Mouse (Mus musculus) T-helper 2 cell (primary cell): ENCODE results near the gene Slc36a3.

Source experiments
- in situ Hi-C: fragments of 300-600 bp; cut with MboI, MseI; formaldehyde crosslinking; loops from one replicate; pipeline ENCODE4 v1.15.1; 2025; ENCODE audit warnings: high pct_unique_total_duplicates

The Slc36a3 gene

GRCm38 (mm10) chr11:55151608-55152007 is at the start of gene Slc36a3:
TSS of gene Slc36a3 (minus strand) at chr11:55151708.
- in situ Hi-C loops, result no loop called here

DNA sequence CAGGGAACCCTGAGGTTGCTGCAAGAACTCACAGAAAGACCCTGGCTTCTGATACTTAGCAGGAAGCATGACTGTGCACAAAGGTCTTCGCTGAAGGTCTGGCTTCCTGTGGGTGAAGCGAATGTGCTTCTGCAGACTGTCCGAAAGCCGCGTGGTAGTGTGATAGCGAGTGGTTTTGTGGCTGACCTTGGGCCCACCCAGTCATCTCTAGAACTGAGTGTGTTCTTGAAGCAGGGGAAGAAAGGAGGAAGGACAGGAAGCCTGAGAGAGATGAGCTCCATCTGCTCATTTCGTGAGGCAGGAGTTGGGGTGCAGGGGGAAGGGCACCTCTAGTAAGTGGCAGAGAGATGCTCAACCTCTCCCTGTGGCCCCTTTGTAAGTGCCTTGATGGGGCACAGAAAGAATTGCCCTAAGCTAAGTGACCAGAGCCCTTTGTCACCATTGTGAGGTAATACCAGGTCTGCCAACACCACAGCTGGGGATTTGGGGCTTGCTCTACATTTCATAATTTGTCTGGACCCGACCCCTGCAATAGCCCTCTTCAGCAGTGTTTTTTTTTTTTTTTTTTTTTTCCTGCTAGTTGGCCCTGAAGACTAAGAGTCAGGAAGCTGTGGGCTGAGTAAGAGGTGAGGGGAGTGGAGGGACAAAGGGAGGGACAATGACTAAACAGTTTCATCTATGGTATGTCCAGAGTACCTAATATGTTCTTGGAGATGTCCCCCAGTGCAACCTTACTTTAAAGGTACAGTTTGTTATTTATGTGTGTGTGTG is 46.4 kb upstream of the Slc36a3 start:
- in situ Hi-C loops, result no loop called here

DNA sequence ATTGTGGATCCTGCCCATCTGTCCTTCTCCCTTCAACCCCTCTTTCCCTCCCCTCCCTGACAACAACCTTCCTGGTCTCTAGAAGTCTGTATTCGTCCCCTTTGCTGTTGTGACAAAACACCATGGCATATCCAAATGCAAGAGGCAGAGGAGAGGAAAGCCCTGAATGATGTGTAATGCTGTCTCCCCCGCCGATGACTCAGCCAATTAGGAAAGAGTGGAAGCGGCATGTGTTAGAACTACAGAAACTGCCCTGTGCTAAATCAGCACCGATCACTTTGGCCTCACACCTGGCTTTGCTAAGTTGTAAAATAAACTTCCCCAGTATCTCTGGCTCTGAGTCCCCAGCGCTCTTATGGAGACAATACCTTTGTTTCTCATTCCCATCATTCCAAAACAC is 45.6 kb upstream of the Slc36a3 start:
- in situ Hi-C loops, result no loop called here

GRCm38 (mm10) chr11:55190216-55190615 is 38.7 kb upstream of the Slc36a3 start:
- in situ Hi-C loops, result no loop called here

DNA sequence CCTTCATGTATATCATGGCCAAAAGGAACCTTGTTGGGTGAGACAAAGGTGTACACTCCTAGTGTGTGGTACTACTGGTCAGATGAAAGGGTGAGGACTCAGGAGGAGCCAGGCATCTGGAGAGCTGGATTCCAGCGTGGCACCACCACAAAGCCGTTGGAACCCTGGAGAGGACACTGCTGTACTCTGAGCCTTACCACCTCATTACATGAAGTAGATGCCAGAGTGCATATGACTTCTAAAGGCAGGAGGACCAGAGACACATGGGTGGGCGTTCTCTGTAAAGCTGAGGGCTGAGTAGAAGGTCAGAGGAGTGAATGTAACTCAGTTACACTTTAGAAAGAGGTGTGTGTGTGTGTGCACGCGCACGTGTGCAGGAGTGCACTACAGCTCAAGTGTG is 36.3 kb upstream of the Slc36a3 start:
- in situ Hi-C loops, result no loop called here

GRCm38 (mm10) chr11:55187292-55187691 is 35.8 kb upstream of the Slc36a3 start:
- in situ Hi-C loops, result no loop called here

- in situ Hi-C loops, result no loop called here
Observed at GRCm38 (mm10) chr11:55184733-55185291, 33.3 kb upstream of the Slc36a3 start, which contains the start of gene Slc36a2. TSS of gene Slc36a2 (minus strand) at chr11:55185077.

DNA sequence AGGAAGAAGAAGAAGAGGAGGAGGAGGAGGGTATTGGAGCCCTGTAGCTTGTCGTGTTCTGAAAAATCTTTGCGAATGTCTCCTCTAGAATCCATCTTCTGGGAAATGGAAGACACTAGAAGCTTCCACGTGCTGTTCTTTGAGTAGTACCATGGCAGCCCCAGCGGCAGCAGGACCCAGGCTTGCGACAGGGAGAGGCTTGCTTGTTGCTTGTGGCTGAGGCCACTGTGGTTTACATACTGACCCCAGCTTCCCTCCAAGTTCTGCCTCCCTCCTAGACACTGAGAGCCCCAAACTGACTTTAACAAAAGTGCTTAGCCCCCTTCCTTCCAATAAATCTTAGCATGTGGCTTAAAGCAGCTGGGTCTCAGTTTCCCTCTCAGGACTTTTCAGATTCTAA is 32.7 kb upstream of the Slc36a3 start:
- in situ Hi-C loops, result no loop called here

- in situ Hi-C loops, result no loop called here
Observed at GRCm38 (mm10) chr11:55183124-55183523, 31.6 kb upstream of the Slc36a3 start.

DNA sequence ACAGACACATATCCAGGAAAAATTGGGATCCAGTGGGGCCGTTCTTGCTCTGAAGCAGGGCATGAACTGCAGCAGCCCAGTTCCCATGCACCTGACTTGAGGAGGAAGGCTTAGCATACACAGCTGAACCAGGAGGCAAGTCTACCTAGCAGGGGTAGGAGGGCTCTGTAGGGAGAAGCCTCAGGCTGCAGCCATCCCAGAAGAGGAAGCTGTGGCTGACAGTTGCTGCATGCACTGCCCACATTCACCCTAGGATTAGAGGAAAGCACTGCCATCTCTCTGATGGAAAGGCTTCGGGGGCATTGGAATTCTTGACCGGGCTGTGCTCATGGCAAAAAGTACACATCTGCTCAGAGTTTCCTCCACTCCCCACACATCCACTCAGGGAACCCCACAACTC is 28.3 kb upstream of the Slc36a3 start:
- in situ Hi-C loops, result no loop called here

- in situ Hi-C loops, result no loop called here
Observed at GRCm38 (mm10) chr11:55178830-55179229, 27.3 kb upstream of the Slc36a3 start.

- in situ Hi-C loops, result loop anchor here (5.0 kb wide), 1 partner anchor 62 kb away; no protein-coding TSS in a partner anchor
Observed at GRCm38 (mm10) chr11:55170501-55170900, 19.0 kb upstream of the Slc36a3 start.

DNA sequence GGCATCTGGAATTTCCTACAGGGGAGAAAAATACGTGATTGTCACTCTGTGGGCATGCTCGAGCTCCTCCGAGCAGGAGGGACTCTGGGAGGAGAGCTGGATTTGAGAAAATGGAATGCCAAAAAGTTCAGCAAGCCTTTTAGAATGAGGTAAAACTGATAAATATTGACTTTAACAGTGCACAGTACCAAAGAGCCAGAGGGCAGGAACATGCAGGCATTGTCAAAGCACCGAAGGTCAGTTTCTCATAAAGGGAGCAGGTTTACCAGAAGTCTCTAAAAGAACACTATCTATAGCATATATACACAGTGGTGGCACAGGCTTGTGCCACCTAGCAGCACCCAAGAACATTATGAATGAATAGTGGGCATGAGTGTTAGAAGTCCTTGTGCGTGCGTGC is 17.4 kb upstream of the Slc36a3 start:
- in situ Hi-C loops, result no loop called here

DNA sequence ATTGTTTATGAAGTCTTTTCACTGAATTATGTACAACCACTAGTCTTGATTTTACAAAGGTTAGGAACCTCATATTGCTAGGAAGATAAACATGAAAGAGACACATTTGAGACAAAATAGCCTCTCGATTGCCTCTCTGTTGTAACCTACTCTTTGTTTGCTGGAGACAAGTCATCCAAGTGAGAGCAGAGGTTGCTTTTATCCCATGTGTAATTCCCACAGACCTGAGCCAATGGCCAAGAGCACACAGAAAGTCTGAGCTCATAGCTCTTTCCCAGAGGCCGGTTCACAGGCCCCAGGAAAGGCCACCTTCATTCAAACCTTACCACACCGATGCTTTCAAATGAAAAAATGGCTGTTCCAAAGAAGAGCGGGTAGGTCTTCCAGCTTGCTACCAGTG is 17.0 kb upstream of the Slc36a3 start:
- in situ Hi-C loops, result no loop called here

DNA sequence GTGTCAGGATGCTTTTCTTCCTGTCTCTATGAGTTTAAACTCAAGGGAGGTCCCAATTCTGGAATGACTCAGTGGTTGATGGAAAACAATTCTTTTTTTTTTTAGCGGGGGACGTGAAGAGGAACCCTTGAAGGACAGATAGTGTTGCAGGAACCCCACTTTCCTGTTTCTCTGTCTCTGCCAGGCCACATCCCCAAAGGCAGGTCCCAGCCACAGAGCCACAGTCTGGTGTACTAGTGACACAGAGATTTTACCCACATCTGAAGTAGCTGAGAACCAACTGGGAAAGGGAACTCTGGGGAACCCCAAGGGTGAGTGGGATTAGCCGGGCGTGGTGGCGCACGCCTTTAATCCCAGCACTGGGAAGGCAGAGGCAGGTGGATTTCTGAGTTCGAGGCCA is 14.2 kb upstream of the Slc36a3 start:
- in situ Hi-C loops, result no loop called here

GRCm38 (mm10) chr11:55164723-55165122 is 13.2 kb upstream of the Slc36a3 start:
- in situ Hi-C loops, result no loop called here

- in situ Hi-C loops, result no loop called here
Observed at GRCm38 (mm10) chr11:55162670-55163069, 11.2 kb upstream of the Slc36a3 start.

DNA sequence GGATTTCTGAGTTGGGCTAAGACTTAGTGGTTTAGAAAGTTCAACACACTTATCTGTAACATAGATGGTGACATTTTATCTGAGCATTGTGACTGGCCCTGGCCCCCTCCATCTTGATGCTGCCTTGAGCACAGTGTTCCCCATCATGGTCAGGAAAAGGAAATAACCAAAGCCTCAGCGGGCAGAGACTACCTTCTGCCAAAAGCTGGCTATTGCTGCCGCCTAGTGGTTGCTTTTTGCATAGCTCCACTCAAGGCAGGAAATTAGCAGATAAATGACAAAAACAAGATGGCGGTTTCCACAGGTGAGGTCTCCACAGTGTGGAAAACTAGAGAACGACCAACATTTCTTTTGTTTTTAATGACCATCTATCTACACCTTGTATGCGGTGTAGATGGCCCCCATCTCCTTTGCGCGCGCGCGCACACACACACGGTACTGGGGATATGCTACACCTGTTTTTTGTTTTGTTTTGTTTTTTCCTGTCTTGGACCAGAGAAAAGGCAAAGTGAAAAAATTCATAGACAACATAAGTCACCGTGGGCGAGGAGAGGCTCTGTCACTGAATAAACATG is 7.4 kb upstream of the Slc36a3 start:
- in situ Hi-C loops, result no loop called here

DNA sequence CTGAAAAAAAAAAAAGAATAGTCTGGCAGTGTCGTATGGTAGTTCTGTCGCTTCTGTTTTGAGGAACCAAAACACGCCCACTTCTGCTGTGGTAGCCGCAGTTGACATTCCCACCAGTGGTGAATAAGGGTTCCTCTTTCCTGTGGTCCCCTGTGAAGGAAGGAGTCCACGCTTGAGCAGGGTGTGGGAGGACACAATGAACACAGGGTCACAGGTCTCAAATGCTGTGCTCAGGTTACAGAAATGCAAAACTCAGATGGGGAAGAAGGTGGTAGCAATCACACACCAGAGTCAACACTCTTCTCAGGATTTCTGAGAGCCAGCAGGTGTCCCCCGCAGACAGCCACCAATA is 3.5 kb upstream of the Slc36a3 start:
- in situ Hi-C loops, result no loop called here

DNA sequence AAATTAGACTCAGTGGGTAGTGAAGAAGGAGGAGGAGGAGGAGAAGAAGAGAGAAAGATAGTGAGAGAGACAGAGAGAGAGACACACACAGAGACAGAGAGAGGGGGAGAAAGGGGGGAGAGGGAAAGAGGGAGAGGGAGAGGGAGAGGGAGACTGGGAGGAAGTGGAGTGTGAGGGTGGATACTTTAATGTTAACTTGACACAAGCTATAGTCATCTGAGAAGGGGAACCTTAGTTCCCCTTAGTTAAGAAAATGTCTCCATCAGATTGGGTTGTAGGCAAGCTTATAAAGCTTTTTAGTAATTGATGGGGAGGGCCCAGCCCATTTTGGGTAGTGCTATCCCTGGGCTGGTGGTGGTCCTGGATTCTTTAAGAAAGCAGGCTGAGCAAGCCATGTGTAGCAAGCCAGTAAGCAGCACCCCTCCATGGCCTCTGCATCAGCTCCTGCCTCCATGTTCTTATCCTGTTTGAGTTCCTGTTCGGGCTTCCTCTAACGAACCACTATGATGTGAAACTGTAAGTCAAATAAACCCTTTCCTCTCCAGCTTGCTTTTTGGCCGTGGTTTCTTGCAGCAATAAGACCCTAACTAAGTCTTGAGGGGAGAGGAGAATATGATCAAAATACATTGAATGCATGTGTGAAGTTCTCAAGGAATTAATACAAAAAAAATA is 3.0 kb upstream of the Slc36a3 start:
- in situ Hi-C loops, result no loop called here

DNA sequence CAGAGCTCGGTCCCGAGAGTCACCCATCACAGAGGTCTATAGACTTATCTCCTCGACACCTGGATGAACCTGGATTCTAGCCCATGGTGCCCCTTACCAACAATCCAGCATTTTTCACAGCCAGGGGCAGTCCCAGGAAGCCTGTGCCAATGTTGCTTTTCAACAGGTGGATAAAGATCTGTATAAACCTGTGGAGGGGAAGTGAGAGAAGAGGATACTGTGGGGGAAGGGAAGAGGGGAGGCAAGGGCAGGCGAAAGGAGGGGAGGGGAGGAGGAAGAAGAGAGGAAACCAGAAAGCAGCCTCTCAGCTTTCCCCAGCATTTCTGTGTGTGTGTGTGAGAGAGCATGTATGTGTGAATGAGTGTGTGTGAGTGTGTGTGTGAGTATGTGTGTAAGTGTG is 3.0 kb downstream of the Slc36a3 start:
- in situ Hi-C loops, result no loop called here

DNA sequence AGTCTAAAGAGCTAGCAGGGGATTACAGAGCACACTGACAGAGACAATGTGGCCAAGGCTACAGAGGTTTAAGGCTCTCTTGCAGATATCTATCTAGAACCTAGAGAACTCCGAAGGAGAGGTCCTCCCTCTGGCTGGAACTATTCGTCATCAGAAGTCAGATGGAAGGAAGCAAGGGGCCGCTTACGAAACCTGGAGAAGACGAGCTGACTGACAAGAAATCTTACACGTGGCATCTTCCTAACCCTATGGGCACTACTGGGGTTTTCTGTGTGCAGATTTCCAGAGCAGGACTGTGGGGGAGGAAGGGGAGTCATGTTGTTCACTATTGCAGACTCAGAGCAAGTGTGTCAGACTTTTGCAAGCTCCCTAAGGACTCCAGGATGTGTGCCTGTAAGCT is 4.1 kb downstream of the Slc36a3 start:
- in situ Hi-C loops, result no loop called here

- in situ Hi-C loops, result no loop called here
Observed at GRCm38 (mm10) chr11:55146855-55147254, 4.7 kb downstream of the Slc36a3 start.
